In genomic region chr11:88582781-88583180, GRCm38 (mm10) we compare ENCODE assay signal across 8 mouse cellular contexts.
DNase-seq lines count a peak whose midpoint lies in the region; ATAC-seq and TF ChIP-seq lines count a peak whose summit lies in the region.

No protein-coding gene starts in this region.

- H3K4me2 ChIP-seq in embryonic facial prominence, embryonic 15.5 days (replicated peaks), result peak overlapping the region; percentile 22; the same call in 1 of the 2 replicates
- peak overlapping the region; percentile 37 for H3K4me2 ChIP-seq in neural tube, embryonic 13.5 days

- peak overlapping the region; percentile 88 for H3K27ac ChIP-seq in layer of hippocampus, adult 2 months
- peak overlapping the region; percentile 82 for H3K27ac ChIP-seq in embryonic facial prominence, embryonic 15.5 days (replicated peaks)
- H3K27ac ChIP-seq in neural tube, embryonic 13.5 days (replicated peaks), result peak overlapping the region; percentile 89

- H3K27me3 ChIP-seq in embryonic facial prominence, embryonic 15.5 days, result no peaks in the 10 kb centered on the region
- no peaks in the 10 kb centered on the region for H3K27me3 ChIP-seq in neural tube, embryonic 13.5 days

- no peak for TF ChIP-seq CTCF in layer of hippocampus, adult 2 months (conservative IDR thresholded peaks at IDR 0.05)

- no peak overlapping the region for H3K4me3 ChIP-seq in layer of hippocampus, adult 2 months
- no peak overlapping the region for H3K4me3 ChIP-seq in embryonic facial prominence, embryonic 15.5 days (replicated peaks)
- no peak overlapping the region for H3K4me3 ChIP-seq in neural tube, embryonic 13.5 days

- ATAC-seq in embryonic facial prominence, embryonic 15.5 days (ENCODE audit: insufficient number of reproducible peaks, low FRiP score, low TSS enrichment, low read depth), result no peak
- ATAC-seq in inflammation-experienced regulatory T-cells, adult 6 months, result peak; percentile 53
- peak; percentile 37 for ATAC-seq in neural tube, embryonic 13.5 days (ENCODE audit: low read depth)

- no peaks in the 10 kb centered on the region for H3K9me3 ChIP-seq in embryonic facial prominence, embryonic 15.5 days (replicated peaks)
- H3K9me3 ChIP-seq in neural tube, embryonic 13.5 days, result no peaks in the 10 kb centered on the region

- H3K9ac ChIP-seq in embryonic facial prominence, embryonic 15.5 days, result no peak overlapping the region
- peak overlapping the region; percentile 59 for H3K9ac ChIP-seq in neural tube, embryonic 13.5 days

- peaks cover 67% of the 10 kb centered on the region for H3K4me1 ChIP-seq in embryonic facial prominence, embryonic 15.5 days
- peaks cover 96% of the 10 kb centered on the region for H3K4me1 ChIP-seq in neural tube, embryonic 13.5 days (replicated peaks)

- WGBS in embryonic facial prominence, embryonic 15.5 days, result 10% methylated on average over 7 of the region's 7 CpGs
- 5% methylated on average over 7 of the region's 7 CpGs for WGBS in neural tube, embryonic 13.5 days

- H3K36me3 ChIP-seq in embryonic facial prominence, embryonic 15.5 days, result no peaks in the 10 kb centered on the region
- H3K36me3 ChIP-seq in neural tube, embryonic 13.5 days, result no peaks in the 10 kb centered on the region

- DNase-seq in layer of hippocampus, adult 2 months (ENCODE audit: low spot score in 2 of 2), result no peak
- no peak for DNase-seq in layer of hippocampus, postnatal 14 days (ENCODE audit: low spot score in 2 of 2)
- no peak for DNase-seq in cerebellum, postnatal 10 days
- DNase-seq in layer of hippocampus, adult 18-20 months (ENCODE audit: low spot score in 2 of 2), result no peak
- no peak for DNase-seq in thymus, postnatal 14 days
